ENCODE assay signal across 9 mouse cellular contexts in genomic region chr1:82831547-82832240, GRCm38 (mm10). TPM values are rescaled to one million over a fixed set of nuclear protein-coding genes. Genes with fewer than 3 reads are reported as not detected.
DNase-seq lines count a peak whose midpoint lies in the region; ATAC-seq lines count a peak whose summit lies in the region.
"Had no signal": no experiment of that assay in that cellular context is flagged by ENCODE, and none has a peak within 500 bp of the region (broad histone marks: within the 10 kb centered on the region; RNA-seq: fewer than 3 reads in every experiment).

No protein-coding gene starts in this region.

- intact Hi-C loops in heart, postnatal 36 days (cut with DNase I) = no loop called here

- no peak overlapping the region for H3K4me2 ChIP-seq in embryonic facial prominence, embryonic 14.5 days (ENCODE audit: low read depth, low read length)
- no peak overlapping the region; the same call in 1 of the 2 replicates for H3K4me2 ChIP-seq in liver, embryonic 12.5 days
- H3K4me2 ChIP-seq: lung, embryonic 15.5 days had no signal

- H3K27me3 ChIP-seq in heart, embryonic 10.5 days (ENCODE audit: insufficient read depth, poor library complexity, severe bottlenecking) = no peaks in the 10 kb centered on the region
- no peaks in the 10 kb centered on the region for H3K27me3 ChIP-seq in embryonic facial prominence, embryonic 14.5 days (replicated peaks; ENCODE audit: control insufficient read depth, insufficient read depth, low read length)
- no peaks in the 10 kb centered on the region for H3K27me3 ChIP-seq in liver, embryonic 12.5 days (replicated peaks)
- H3K27me3 ChIP-seq: lung, embryonic 15.5 days had no signal

- H3K36me3 ChIP-seq in heart, embryonic 10.5 days = no peaks in the 10 kb centered on the region
- H3K36me3 ChIP-seq in embryonic facial prominence, embryonic 14.5 days (ENCODE audit: control insufficient read depth, insufficient read depth, low read length) = no peaks in the 10 kb centered on the region
- no peaks in the 10 kb centered on the region for H3K36me3 ChIP-seq in liver, embryonic 12.5 days
- H3K36me3 ChIP-seq: lung, embryonic 15.5 days had no signal

- peaks cover 29% of the 10 kb centered on the region for H3K4me1 ChIP-seq in heart, embryonic 10.5 days
- H3K4me1 ChIP-seq in embryonic facial prominence, embryonic 14.5 days (ENCODE audit: control insufficient read depth, insufficient read depth, low read length) = no peaks in the 10 kb centered on the region
- peaks cover 90% of the 10 kb centered on the region for H3K4me1 ChIP-seq in liver, embryonic 12.5 days
- H3K4me1 ChIP-seq: lung, embryonic 15.5 days had no signal

- no peak for ATAC-seq in embryonic facial prominence, embryonic 14.5 days (ENCODE audit: low read depth)
- no peak for ATAC-seq in liver, embryonic 12.5 days

- no peaks in the 10 kb centered on the region for H3K9me3 ChIP-seq in heart, embryonic 10.5 days
- no peaks in the 10 kb centered on the region for H3K9me3 ChIP-seq in embryonic facial prominence, embryonic 14.5 days (ENCODE audit: control insufficient read depth, low read length)
- H3K9me3 ChIP-seq in liver, embryonic 12.5 days (replicated peaks) = no peaks in the 10 kb centered on the region
- H3K9me3 ChIP-seq: lung, embryonic 15.5 days had no signal

- no peak for DNase-seq in heart, embryonic 10.5 days (ENCODE audit: low spot score)
- DNase-seq in heart, postnatal 36 days = no peak
- DNase-seq in A20 (ENCODE audit: low read depth, low spot score) = peak; percentile 38
- peak; percentile 26 for DNase-seq in embryonic facial prominence, embryonic 14.5 days (ENCODE audit: low spot score)
- no peak for DNase-seq in cerebellum, postnatal 14 days
- DNase-seq in ovary, postnatal 10 days (ENCODE audit: low spot score) = no peak
- no peak for DNase-seq in frontal cortex, postnatal 14 days (ENCODE audit: low spot score in 2 of 2)

- H3K27ac ChIP-seq in heart, embryonic 10.5 days = peak overlapping the region; percentile 70; the same call in 1 of the 2 replicates
- no peak overlapping the region for H3K27ac ChIP-seq in embryonic facial prominence, embryonic 14.5 days (replicated peaks; ENCODE audit: low read depth, low read length)
- peak overlapping the region; percentile 94 for H3K27ac ChIP-seq in liver, embryonic 12.5 days
- H3K27ac ChIP-seq: lung, embryonic 15.5 days had no signal

- no peak overlapping the region for H3K4me3 ChIP-seq in heart, embryonic 10.5 days
- H3K4me3 ChIP-seq in embryonic facial prominence, embryonic 14.5 days (ENCODE audit: low read depth, low read length) = no peak overlapping the region
- H3K4me3 ChIP-seq in liver, embryonic 12.5 days = no peak overlapping the region
- H3K4me3 ChIP-seq: lung, embryonic 15.5 days had no signal

- 49% methylated on average over 9 of the region's 9 CpGs for WGBS in heart, embryonic 10.5 days
- WGBS in embryonic facial prominence, embryonic 14.5 days = 36% methylated on average over 9 of the region's 9 CpGs
- WGBS in liver, embryonic 12.5 days (ENCODE audit: insufficient replicate concordance) = 55% methylated on average over 9 of the region's 9 CpGs

- no peak overlapping the region for H3K9ac ChIP-seq in embryonic facial prominence, embryonic 14.5 days (ENCODE audit: low read depth, low read length)
- peak overlapping the region; percentile 55 for H3K9ac ChIP-seq in liver, embryonic 12.5 days
- H3K9ac ChIP-seq: lung, embryonic 15.5 days had no signal

RNA-seq across cellular contexts. Expression of gene Agfg1, which starts 7.6 kb away (rescaled TPM):
- polyA plus RNA-seq in heart, embryonic 10.5 days (2016; fragmentation: Nextera tagmentation; extraction: Ambion mirVana) = 33.5 and 44.7 TPM in 2 replicates
- total RNA-seq in heart, postnatal 36 days (2021) = 10 to 100 TPM; 29.7 to 29.8 TPM
- 41.9 and 42.4 TPM in 2 replicates for polyA plus RNA-seq in embryonic facial prominence, embryonic 14.5 days (2014; fragmentation: Nextera tagmentation; extraction: Ambion mirVana)
- polyA plus RNA-seq in liver, embryonic 12.5 days (2016; fragmentation: Nextera tagmentation; extraction: Ambion mirVana) = 76.7 and 78.3 TPM in 2 replicates

Comparison
In these comparisons a context has a peak if more than half of its experiments do, and no peak if none do; other contexts are left out.
1. DNase-seq: peak in A20 (single experiment) and embryonic facial prominence, embryonic 14.5 days (single experiment); none in heart, embryonic 10.5 days (single experiment), heart, postnatal 36 days (0 of 2), cerebellum, postnatal 14 days (0 of 2), ovary, postnatal 10 days (single experiment) and frontal cortex, postnatal 14 days (0 of 2).